In the genomic region with DNA sequence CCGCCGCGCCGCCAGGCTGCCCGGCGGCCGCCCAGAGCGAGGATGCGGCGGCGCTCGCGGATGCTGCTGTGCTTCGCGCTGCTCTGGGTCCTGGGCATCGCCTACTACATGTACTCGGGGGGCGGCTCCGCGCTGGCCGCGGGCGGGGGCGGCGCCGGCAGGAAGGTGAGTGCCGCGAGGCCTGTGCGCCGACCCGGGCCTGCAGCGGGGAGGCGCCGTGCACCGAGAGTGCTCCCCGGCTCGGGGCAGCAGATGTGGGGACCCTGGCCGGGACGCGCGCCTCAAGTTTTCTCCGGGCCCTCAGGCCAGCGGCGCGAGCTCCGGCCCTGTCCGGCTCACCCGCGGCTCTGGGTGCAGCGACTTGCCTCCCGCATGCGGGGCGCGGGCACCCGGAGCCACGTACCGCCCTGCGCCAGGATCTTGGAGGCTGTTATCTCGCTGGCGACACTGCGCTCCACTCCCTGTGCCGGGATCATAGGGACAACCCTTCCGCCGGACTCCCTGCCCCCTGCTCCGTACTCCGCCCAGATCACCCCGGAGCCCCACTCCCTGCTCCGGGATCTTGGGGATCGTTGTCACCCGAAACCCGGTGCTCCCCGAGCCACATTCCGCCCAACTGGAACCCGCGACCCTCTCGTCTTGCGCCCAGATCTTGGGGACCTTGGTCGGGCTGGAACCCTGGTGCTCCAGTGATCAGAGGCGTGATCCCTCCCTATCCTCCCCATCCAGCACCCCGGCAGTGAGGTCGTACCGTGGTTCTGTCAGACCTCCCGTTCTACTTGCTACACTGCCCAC, we compare ENCODE assay signal across 8 mouse cellular contexts. TPM values are rescaled to one million over a fixed set of nuclear protein-coding genes. Genes with fewer than 3 reads are reported as not detected.
DNase-seq lines count a peak whose midpoint lies in the region; ATAC-seq and TF ChIP-seq lines count a peak whose summit lies in the region.

No protein-coding gene starts in this region.

- no peak for DNase-seq in cerebellum, adult 11 months
- DNase-seq in ES-CJ7 (ENCODE audit: low read depth, low spot score): peak; percentile 65
- peak; percentile 72 to 77 for DNase-seq in cerebellum, postnatal 10 days
- DNase-seq in gastrocnemius, adult 2 months: peak; percentile 80

- peaks cover 12% of the 10 kb centered on the region for H3K4me1 ChIP-seq in intestine, embryonic 15.5 days (replicated peaks)
- H3K4me1 ChIP-seq in lung, embryonic 15.5 days: peaks cover 19% of the 10 kb centered on the region
- peaks cover 22% of the 10 kb centered on the region for H3K4me1 ChIP-seq in olfactory bulb, adult 2 months (ENCODE audit: control insufficient read depth, insufficient read depth, low read length)

- peak overlapping the region; percentile 90 for H3K9ac ChIP-seq in intestine, embryonic 15.5 days
- peak overlapping the region; percentile 83 for H3K9ac ChIP-seq in lung, embryonic 15.5 days

- ATAC-seq in cerebellum, adult (ENCODE audit: insufficient number of reproducible peaks, low FRiP score, low TSS enrichment): 0 out of 2 replicates have a peak, but pooled peaks have one; percentile 8
- peak; percentile 82 for ATAC-seq in intestine, embryonic 15.5 days
- ATAC-seq in lung, embryonic 15.5 days (ENCODE audit: borderline replicate concordance, extremely low read depth, low FRiP score, low TSS enrichment): peak; percentile 68

- no peaks in the 10 kb centered on the region for H3K27me3 ChIP-seq in intestine, embryonic 15.5 days (replicated peaks)
- H3K27me3 ChIP-seq in lung, embryonic 15.5 days: no peaks in the 10 kb centered on the region

- peak overlapping the region; percentile 90 for H3K27ac ChIP-seq in gastrocnemius, adult 2 months
- peak overlapping the region; percentile 81 for H3K27ac ChIP-seq in intestine, embryonic 15.5 days
- H3K27ac ChIP-seq in lung, embryonic 15.5 days: peak overlapping the region; percentile 73
- no peak overlapping the region for H3K27ac ChIP-seq in olfactory bulb, adult 2 months (ENCODE audit: insufficient read depth, low read depth, low read length)

- intact Hi-C loops in gastrocnemius, adult 2 months (cut with DNase I): loop anchor here (2.0 to 5.0 kb wide), 3 partner anchors 51 to 179 kb away; no protein-coding TSS in a partner anchor

- H3K4me3 ChIP-seq in gastrocnemius, adult 2 months: peak overlapping the region; percentile 84
- H3K4me3 ChIP-seq in intestine, embryonic 15.5 days (replicated peaks): peak overlapping the region; percentile 91
- peak overlapping the region; percentile 73 for H3K4me3 ChIP-seq in lung, embryonic 15.5 days
- H3K4me3 ChIP-seq in olfactory bulb, adult 2 months (ENCODE audit: insufficient read depth, low read depth, low read length): peak overlapping the region; percentile 93

- WGBS in intestine, embryonic 15.5 days: under 1% methylated on average over 81 of the region's 83 CpGs
- WGBS in lung, embryonic 15.5 days: under 1% methylated on average over 80 of the region's 83 CpGs
- WGBS in olfactory bulb, adult 2 months: 1% methylated on average over 83 of the region's 83 CpGs

- H3K4me2 ChIP-seq in intestine, embryonic 15.5 days (replicated peaks): peak overlapping the region; percentile 92
- H3K4me2 ChIP-seq in lung, embryonic 15.5 days: peak overlapping the region; percentile 95

- peak; percentile 51 for TF ChIP-seq CTCF in gastrocnemius, adult 2 months (IDR thresholded peaks at IDR 0.05)
- TF ChIP-seq CTCF in olfactory bulb, adult 2 months (IDR thresholded peaks at IDR 0.05; ENCODE audit: insufficient read depth, low read depth, low read length): no peak

- TF ChIP-seq POLR2A in olfactory bulb, adult 2 months (IDR thresholded peaks at IDR 0.05; ENCODE audit: insufficient read depth, low read depth, low read length): peak; percentile 68; the same call in 1 of the 2 replicates

- no peaks in the 10 kb centered on the region for H3K9me3 ChIP-seq in intestine, embryonic 15.5 days
- H3K9me3 ChIP-seq in lung, embryonic 15.5 days: no peaks in the 10 kb centered on the region

- H3K36me3 ChIP-seq in intestine, embryonic 15.5 days: no peaks in the 10 kb centered on the region
- H3K36me3 ChIP-seq in lung, embryonic 15.5 days: no peaks in the 10 kb centered on the region

RNA-seq across cellular contexts. Expression of a gene that starts 0.5 kb away (rescaled TPM):
- 10 to 100 TPM; 35.6 to 37.2 TPM for total RNA-seq in gastrocnemius, adult 2 months (2021)
- polyA plus RNA-seq in intestine, embryonic 15.5 days (2015; fragmentation: Nextera tagmentation; extraction: Ambion mirVana): 58.8 and 66.9 TPM in 2 replicates
- polyA plus RNA-seq in lung, embryonic 15.5 days (2015; fragmentation: Nextera tagmentation; extraction: Ambion mirVana): 55.3 and 62.5 TPM in 2 replicates
- not detected in 2 replicates for polyA plus RNA-seq in olfactory bulb, adult 2 months (2012; ENCODE audit: insufficient read depth, insufficient read length, low replicate concordance, missing spikeins)

Comparison
In these comparisons a context has a peak if more than half of its experiments do, and no peak if none do; other contexts are left out.
1. ATAC-seq: peak in every context shown above with its lines; median percentile 82 in intestine, embryonic 15.5 days; 68 in lung, embryonic 15.5 days; 8 in cerebellum, adult.
2. RNA of a gene that starts 0.5 kb away (polyA plus RNA-seq): 58.8 to 66.9 TPM in intestine, embryonic 15.5 days and 55.3 to 62.5 TPM in lung, embryonic 15.5 days; not detected in olfactory bulb, adult 2 months; every median in the first group is over 10 times any median in the second.
3. Peak in every context shown above with its lines, with median percentiles within 50 percentile points of each other: H3K4me3 ChIP-seq.